Mouse (Mus musculus) MEL (cell line): Measurements from ENCODE around the gene Taf11. TPM values are rescaled to one million over a fixed set of nuclear protein-coding genes. Genes with fewer than 3 reads are reported as not detected.
A peak's percentile ranks its signal among the peaks of the same experiment; 100 is the strongest.

Experiments
- DNase-seq: peaks from one replicate; pipeline ENCODE4 v3.0.0; 2011; ENCODE audit warnings: low read depth, low spot score
- H3K27ac ChIP-seq: 2 replicates; pipeline ENCODE4 v1.5.1; 2012; ENCODE audit warnings: low read depth, mild to moderate bottlenecking, control low read depth, low read length, moderate library complexity; ENCODE audit not compliant: control insufficient read depth
- H3K27me3 ChIP-seq, 2 experiments: fragments of 150-350 bp in 1 of 2; sonication (generic) in 1 of 2; 2 replicates each; pipeline ENCODE4 v1.6.1; 2012; ENCODE audit warnings: low read length in 2 of 2, mild to moderate bottlenecking in 2 of 2, improper control_type of control experiment in 1 of 2, moderate library complexity in 1 of 2; ENCODE audit not compliant: insufficient read depth in 2 of 2, control insufficient read depth in 1 of 2
- H3K36me3 ChIP-seq, 2 experiments: 2 replicates each; pipeline ENCODE4 v1.6.1; 2012 to 2014; ENCODE audit warnings: low read length in 2 of 2, improper control_type of control experiment in 1 of 2, inconsistent platforms in 1 of 2, mild to moderate bottlenecking in 1 of 2; ENCODE audit not compliant: insufficient read depth in 2 of 2, control insufficient read depth in 1 of 2
- H3K4me1 ChIP-seq, 2 experiments: fragments of 150-350 bp in 1 of 2; sonication (generic) in 1 of 2; 2 replicates each; pipeline ENCODE4 v1.6.1; 2012; ENCODE audit warnings: low read length in 2 of 2, improper control_type of control experiment in 1 of 2, mild to moderate bottlenecking in 1 of 2; ENCODE audit not compliant: insufficient read depth in 2 of 2, control insufficient read depth in 1 of 2
- H3K4me3 ChIP-seq, 2 experiments: fragments of 150-350 bp in 1 of 2; sonication (generic) in 1 of 2; 2 replicates each; pipeline ENCODE4 v1.5.1; 2012; ENCODE audit warnings: low read depth in 2 of 2, low read length in 2 of 2, mild to moderate bottlenecking in 2 of 2, moderate library complexity in 2 of 2, control low read depth in 1 of 2, improper control_type of control experiment in 1 of 2; ENCODE audit not compliant: control insufficient read depth in 1 of 2, insufficient read depth in 1 of 2
- H3K79me2 ChIP-seq: 2 replicates; pipeline ENCODE4 v1.6.1; 2012; ENCODE audit warnings: mild to moderate bottlenecking, low read length, moderate library complexity; ENCODE audit not compliant: control insufficient read depth, poor library complexity, insufficient read depth
- H3K9ac ChIP-seq: 2 replicates; pipeline ENCODE4 v1.6.1; 2012; ENCODE audit warnings: low read depth, mild to moderate bottlenecking, control low read depth, low read length, moderate library complexity; ENCODE audit not compliant: control insufficient read depth, poor library complexity, severe bottlenecking
- H3K9me3 ChIP-seq: fragments of 150-350 bp; sonication (generic); replicated peaks from 2 replicates; pipeline ENCODE4 v1.6.1; 2012; ENCODE audit warnings: mild to moderate bottlenecking, low read length, improper control_type of control experiment, moderate library complexity; ENCODE audit not compliant: insufficient read depth
- BHLHE40 ChIP-seq: IDR thresholded peaks from 2 replicates; pipeline ENCODE4 v1.6.1; 2012; ENCODE audit warnings: low read depth, mild to moderate bottlenecking, inconsistent platforms, low read length, improper control_type of control experiment, borderline replicate concordance
- CHD2 ChIP-seq: IDR thresholded peaks from 2 replicates; pipeline ENCODE4 v1.6.1; 2011; ENCODE audit warnings: low read length, improper control_type of control experiment
- CTCF ChIP-seq, 3 experiments: IDR thresholded peaks in 2 of 3; conservative IDR thresholded peaks in 1 of 3; 2 replicates each; pipeline ENCODE4 v1.5.1; 2011 to 2012; ENCODE audit warnings: low read length in 3 of 3, low read depth in 2 of 3, mild to moderate bottlenecking in 2 of 3, improper control_type of control experiment in 1 of 3, inconsistent platforms in 1 of 3, mixed read lengths in 1 of 3, moderate library complexity in 1 of 3; ENCODE audit not compliant: control insufficient read depth in 1 of 3, insufficient read depth in 1 of 3, poor library complexity in 1 of 3, severe bottlenecking in 1 of 3
- E2F4 ChIP-seq: IDR thresholded peaks from 2 replicates; pipeline ENCODE4 v1.6.1; 2011; ENCODE audit warnings: low read depth, low read length, improper control_type of control experiment, borderline replicate concordance
- ETS1 ChIP-seq: IDR thresholded peaks from 2 replicates; pipeline ENCODE4 v1.6.1; 2012; ENCODE audit warnings: low read depth, mild to moderate bottlenecking, inconsistent platforms, low read length, improper control_type of control experiment, moderate library complexity
- GABPA ChIP-seq: IDR thresholded peaks from 2 replicates; pipeline ENCODE4 v1.6.1; 2012; ENCODE audit warnings: low read depth, mild to moderate bottlenecking, inconsistent platforms, low read length, improper control_type of control experiment, moderate library complexity
- HCFC1 ChIP-seq: IDR thresholded peaks from 2 replicates; pipeline ENCODE4 v1.6.1; 2012; ENCODE audit warnings: low read depth, mild to moderate bottlenecking, inconsistent platforms, low read length, improper control_type of control experiment, moderate library complexity
- JUND ChIP-seq: IDR thresholded peaks from 2 replicates; pipeline ENCODE4 v1.6.1; 2011; ENCODE audit warnings: low read depth, mild to moderate bottlenecking, improper control_type of control experiment, low read length
- KAT2A ChIP-seq: conservative IDR thresholded peaks from 2 replicates; pipeline ENCODE4 v1.6.1; 2012; ENCODE audit warnings: low read depth, low read length, improper control_type of control experiment, inconsistent platforms
- MAFK ChIP-seq: IDR thresholded peaks from 2 replicates; pipeline ENCODE4 v1.6.1; 2011; ENCODE audit warnings: low read depth, mild to moderate bottlenecking, low read length, improper control_type of control experiment, borderline replicate concordance
- MAX ChIP-seq: IDR thresholded peaks from 2 replicates; pipeline ENCODE4 v1.6.1; 2011; ENCODE audit warnings: low read length, improper control_type of control experiment
- MAZ ChIP-seq: IDR thresholded peaks from 2 replicates; pipeline ENCODE4 v1.6.1; 2012; ENCODE audit warnings: low read depth, mild to moderate bottlenecking, inconsistent platforms, low read length, improper control_type of control experiment
- MEF2A ChIP-seq: IDR thresholded peaks from 2 replicates; pipeline ENCODE4 v1.6.1; 2014; ENCODE audit warnings: low read depth, mild to moderate bottlenecking, inconsistent platforms, low read length, improper control_type of control experiment; ENCODE audit not compliant: poor library complexity, insufficient replicate concordance, severe bottlenecking; ENCODE audit errors: extremely low read depth
- MXI1 ChIP-seq: IDR thresholded peaks from 2 replicates; pipeline ENCODE4 v1.6.1; 2011; ENCODE audit warnings: mild to moderate bottlenecking, low read depth, low read length, improper control_type of control experiment
- MYC ChIP-seq: IDR thresholded peaks from 2 replicates; pipeline ENCODE4 v1.6.1; 2011; ENCODE audit warnings: low read depth, mild to moderate bottlenecking, low read length, improper control_type of control experiment, moderate library complexity
- NRF1 ChIP-seq: IDR thresholded peaks from 2 replicates; pipeline ENCODE4 v1.6.1; 2014; ENCODE audit warnings: low read depth, mild to moderate bottlenecking, inconsistent platforms, low read length, improper control_type of control experiment, moderate library complexity; ENCODE audit not compliant: poor library complexity, insufficient read depth, severe bottlenecking
- POLR2A ChIP-seq, 2 experiments: IDR thresholded peaks; 2 replicates each; pipeline ENCODE4 v1.6.1; 2011 to 2012; ENCODE audit warnings: low read length in 2 of 2, mild to moderate bottlenecking in 2 of 2, control low read depth in 1 of 2, improper control_type of control experiment in 1 of 2, low read depth in 1 of 2, moderate library complexity in 1 of 2; ENCODE audit not compliant: control insufficient read depth in 1 of 2, insufficient read depth in 1 of 2, poor library complexity in 1 of 2
- POLR2AphosphoS2 ChIP-seq: IDR thresholded peaks from 2 replicates; pipeline ENCODE4 v1.6.1; 2011; ENCODE audit warnings: low read length, improper control_type of control experiment
- POLR2AphosphoS5 ChIP-seq: IDR thresholded peaks from 2 replicates; pipeline ENCODE4 v1.6.1; 2012; ENCODE audit warnings: low read depth, borderline replicate concordance, mild to moderate bottlenecking, inconsistent platforms, low read length, moderate library complexity, mixed read lengths
- RAD21 ChIP-seq: IDR thresholded peaks from 2 replicates; pipeline ENCODE4 v1.6.1; 2011; ENCODE audit warnings: mild to moderate bottlenecking, low read depth, low read length, improper control_type of control experiment
- RCOR1 ChIP-seq: IDR thresholded peaks from 2 replicates; pipeline ENCODE4 v1.6.1; 2012; ENCODE audit warnings: low read depth, mild to moderate bottlenecking, inconsistent platforms, low read length, improper control_type of control experiment
- SIN3A ChIP-seq: IDR thresholded peaks from 2 replicates; pipeline ENCODE4 v1.6.1; 2012; ENCODE audit warnings: low read length, improper control_type of control experiment, inconsistent platforms
- TAL1 ChIP-seq: IDR thresholded peaks from 2 replicates; pipeline ENCODE4 v1.6.1; 2012; ENCODE audit warnings: mild to moderate bottlenecking, inconsistent platforms, low read length, moderate library complexity, mixed read lengths
- TBP ChIP-seq: IDR thresholded peaks from 2 replicates; pipeline ENCODE4 v1.8.0; 2011; ENCODE audit warnings: low read depth, low read length, improper control_type of control experiment
- USF1 ChIP-seq: IDR thresholded peaks from 2 replicates; pipeline ENCODE4 v1.6.1; 2014; ENCODE audit warnings: low read depth, mild to moderate bottlenecking, inconsistent platforms, low read length, improper control_type of control experiment, moderate library complexity
- ZC3H11A ChIP-seq: IDR thresholded peaks from 2 replicates; pipeline ENCODE4 v1.6.1; 2012; ENCODE audit warnings: low read depth, mild to moderate bottlenecking, inconsistent platforms, low read length, improper control_type of control experiment
- ZKSCAN1 ChIP-seq: IDR thresholded peaks from 2 replicates; pipeline ENCODE4 v1.6.1; 2012; ENCODE audit warnings: low read depth, mild to moderate bottlenecking, inconsistent platforms, low read length, improper control_type of control experiment, moderate library complexity
- ZMIZ1 ChIP-seq: IDR thresholded peaks from 2 replicates; pipeline ENCODE4 v1.6.1; 2012; ENCODE audit warnings: low read depth, mild to moderate bottlenecking, inconsistent platforms, low read length, improper control_type of control experiment, moderate library complexity
- ZNF384 ChIP-seq: IDR thresholded peaks from 2 replicates; pipeline ENCODE4 v1.6.1; 2012; ENCODE audit warnings: low read depth, mild to moderate bottlenecking, inconsistent platforms, low read length, improper control_type of control experiment
- polyA plus RNA-seq, 2 experiments: library from polyadenylated mRNA; stranded (reverse) in 1 of 2; unstranded in 1 of 2; fragments of >175 nt in 1 of 2; fragments of >200 nt in 1 of 2; gene quantifications; 2 replicates each; pipeline versions ENCODE4 v1.2.1 to v1.2.4; 2012; ENCODE audit warnings: low replicate concordance in 2 of 2, low read depth in 1 of 2; ENCODE audit not compliant: insufficient read length in 2 of 2, insufficient read depth in 1 of 2, missing spikeins in 1 of 2
- total RNA-seq: library from RNA; depleted of rRNA; stranded (reverse); fragments of 300-350 nt; gene quantifications from 2 replicates; pipeline ENCODE4 v1.2.3, GENCODE M21; 2012

Gene Taf11
- total and polyA plus RNA-seq, 3 experiments: 45.7 to 77.8 TPM; not detected in 1

- Histone ChIP-seq H3K27me3 (no peaks in the 10 kb centered on the region), H3K4me3 (no peak overlapping the region), H3K9ac (no peak overlapping the region), H3K4me1 (peaks cover 0 to 3% of the 10 kb centered on the region in 2 experiments; a peak in 3 of 4 replicates), H3K9me3 (no peaks in the 10 kb centered on the region), H3K79me2 (peaks cover 30% of the 10 kb centered on the region), H3K27ac (no peak overlapping the region), H3K36me3 (peaks cover 0 to 7% of the 10 kb centered on the region in 2 experiments; a peak in 1 of 4 replicates)
- no peak for DNase-seq
- TF ChIP-seq MYC (no peak), CTCF (IDR thresholded peaks at IDR 0.05 in 2 of 3, conservative IDR thresholded peaks at IDR 0.05 in 1 of 3; ENCODE audit: control insufficient read depth in 1 of 3, insufficient read depth in 1 of 3, low read depth in 2 of 3, low read length in 3 of 3, poor library complexity in 1 of 3, severe bottlenecking in 1 of 3) (no peak), KAT2A (no peak), ETS1 (no peak), MAFK (no peak), JUND (no peak), ZKSCAN1 (no peak), SIN3A (no peak), POLR2AphosphoS5 (no peak), MAX (no peak), TAL1 (no peak), RCOR1 (no peak), POLR2AphosphoS2 (no peak), MAZ (no peak), ZC3H11A (no peak)
Observed at GRCm38 (mm10) chr17:27911371-27911770, 1.7 kb upstream of the Taf11 start.

- H3K27ac ChIP-seq: peak within 1 kb of the TSS; percentile 47
- H3K27me3 ChIP-seq: no peaks in the 10 kb centered on the region
- peak within 1 kb of the TSS; percentile 85 for H3K9ac ChIP-seq
- H3K79me2 ChIP-seq: peaks cover 25% of the 10 kb centered on the region
- H3K9me3 ChIP-seq: no peaks in the 10 kb centered on the region
- peaks cover 0 to 10% of the 10 kb centered on the region in 2 experiments; a peak in 1 of 4 replicates for H3K36me3 ChIP-seq
- peak within 1 kb of the TSS; percentile 88 to 89 for H3K4me3 ChIP-seq
- DNase-seq: peak; percentile 87
- H3K4me1 ChIP-seq: peaks cover 0 to 3% of the 10 kb centered on the region in 2 experiments; a peak in 3 of 4 replicates
- no peak for TF ChIP-seq TBP
- TF ChIP-seq POLR2AphosphoS2: no peak; the same call in 1 of the 2 replicates
- TF ChIP-seq KAT2A: no peak
- peak; percentile 99 for TF ChIP-seq MAZ
- TF ChIP-seq MEF2A: no peak
- TF ChIP-seq RAD21: no peak
- TF ChIP-seq JUND: no peak
- TF ChIP-seq E2F4: no peak
- TF ChIP-seq RCOR1: no peak
- TF ChIP-seq TAL1: no peak
- TF ChIP-seq POLR2A (IDR thresholded peaks at IDR 0.05; ENCODE audit: control insufficient read depth in 1 of 2, insufficient read depth in 1 of 2, low read depth in 1 of 2, low read length in 2 of 2, poor library complexity in 1 of 2): peak; percentile 44 to 51; a peak in 1 of 4 replicates
- no peak for TF ChIP-seq USF1
- TF ChIP-seq ZKSCAN1: no peak
- no peak for TF ChIP-seq BHLHE40
- no peak for TF ChIP-seq GABPA
- TF ChIP-seq CHD2: no peak
- TF ChIP-seq MYC: no peak
- no peak for TF ChIP-seq ZMIZ1
- TF ChIP-seq NRF1: peak; percentile 64
- TF ChIP-seq MXI1: no peak; the same call in 1 of the 2 replicates
- peak; percentile 73 for TF ChIP-seq HCFC1
- TF ChIP-seq MAX: no peak
- TF ChIP-seq ZNF384: no peak
- peak; percentile 35; the same call in 1 of the 2 replicates for TF ChIP-seq ETS1
Observed at GRCm38 (mm10) chr17:27908888-27909621, 589 bp downstream of the Taf11 start, which contains the start of gene Anks1. Anks1 (plus strand) TSS chr17:27909306.
